14 mouse cellular contexts compared by ENCODE assay signal in the genomic region with DNA sequence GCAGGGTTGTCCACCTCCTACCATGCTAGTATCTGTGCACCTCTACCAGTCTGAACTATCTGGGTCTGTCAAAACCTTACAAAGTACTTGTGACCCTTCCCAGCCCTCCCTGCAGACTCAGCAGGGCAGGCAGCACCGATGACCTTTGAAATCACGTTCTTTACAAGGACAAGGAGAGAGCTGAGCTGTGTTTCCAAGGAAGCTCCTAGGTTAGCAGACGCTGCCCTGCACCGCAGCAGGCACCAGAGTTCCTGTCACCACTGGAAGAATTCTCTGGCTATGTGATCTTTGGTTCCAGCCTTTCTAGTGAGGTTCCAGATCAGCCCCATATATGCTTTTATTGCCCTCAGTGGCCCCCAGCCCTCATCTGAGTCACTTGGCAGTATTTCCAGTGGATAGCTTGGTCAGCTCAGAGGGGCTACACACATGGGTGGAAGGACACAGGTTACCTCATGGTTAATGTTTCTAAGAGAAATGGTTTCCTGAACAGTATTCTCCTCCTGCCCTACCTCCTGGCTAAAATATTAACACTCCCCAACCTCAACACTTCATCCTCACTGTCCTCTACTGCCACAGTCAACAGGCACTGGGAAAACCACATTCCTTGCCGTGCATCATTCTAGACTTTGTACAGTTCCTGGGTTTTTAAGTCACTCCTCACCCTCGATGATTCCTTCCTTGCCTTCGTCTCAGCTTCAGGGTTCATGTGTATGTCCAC.
DNase-seq lines count a peak whose midpoint lies in the region; ATAC-seq lines count a peak whose summit lies in the region.
"Had no signal": no experiment of that assay in that cellular context is flagged by ENCODE, and none has a peak within 500 bp of the region (broad histone marks: within the 10 kb centered on the region; RNA-seq: fewer than 3 reads in every experiment).

No protein-coding gene starts in this region.

- no peak overlapping the region for H3K4me3 ChIP-seq in embryonic facial prominence, embryonic 13.5 days
- H3K4me3 ChIP-seq in stomach, embryonic 16.5 days (replicated peaks; ENCODE audit: low read length), result no peak overlapping the region
- H3K4me3 ChIP-seq in liver, embryonic 12.5 days, result no peak overlapping the region
- H3K4me3 ChIP-seq: heart, embryonic 15.5 days had no signal

- H3K9ac ChIP-seq in embryonic facial prominence, embryonic 13.5 days, result no peak overlapping the region
- no peak overlapping the region for H3K9ac ChIP-seq in stomach, embryonic 16.5 days (ENCODE audit: low read length)
- H3K9ac ChIP-seq in liver, embryonic 12.5 days, result no peak overlapping the region
- H3K9ac ChIP-seq: heart, embryonic 15.5 days; liver, postnatal 0 days had no signal

- H3K27ac ChIP-seq in embryonic facial prominence, embryonic 13.5 days, result no peak overlapping the region
- 0 out of 2 replicates have a peak overlapping the region, but pooled peaks have one; percentile 24 for H3K27ac ChIP-seq in stomach, embryonic 16.5 days (ENCODE audit: low read length)
- H3K27ac ChIP-seq in liver, embryonic 12.5 days, result no peak overlapping the region
- H3K27ac ChIP-seq: heart, embryonic 15.5 days had no signal

- H3K4me2 ChIP-seq in embryonic facial prominence, embryonic 13.5 days, result peak overlapping the region; percentile 14; the same call in 1 of the 2 replicates
- H3K4me2 ChIP-seq in stomach, embryonic 16.5 days (ENCODE audit: low read depth, low read length), result no peak overlapping the region
- H3K4me2 ChIP-seq in liver, embryonic 12.5 days, result no peak overlapping the region
- H3K4me2 ChIP-seq: heart, embryonic 15.5 days had no signal

- H3K36me3 ChIP-seq in embryonic facial prominence, embryonic 13.5 days, result no peaks in the 10 kb centered on the region
- no peaks in the 10 kb centered on the region for H3K36me3 ChIP-seq in stomach, embryonic 16.5 days (ENCODE audit: control insufficient read depth, insufficient read depth, low read length)
- no peaks in the 10 kb centered on the region for H3K36me3 ChIP-seq in liver, embryonic 12.5 days
- H3K36me3 ChIP-seq: heart, embryonic 15.5 days had no signal

- H3K4me1 ChIP-seq in embryonic facial prominence, embryonic 13.5 days, result peaks cover 25% of the 10 kb centered on the region
- peaks cover 4% of the 10 kb centered on the region; the same call in 1 of the 2 replicates for H3K4me1 ChIP-seq in stomach, embryonic 16.5 days (ENCODE audit: control insufficient read depth, insufficient read depth, low read length)
- H3K4me1 ChIP-seq in liver, embryonic 12.5 days, result no peaks in the 10 kb centered on the region
- H3K4me1 ChIP-seq: heart, embryonic 15.5 days had no signal

- peak; percentile 45 for DNase-seq in kidney, adult 9 months
- peak; percentile 27 to 29 for DNase-seq in kidney, postnatal 36 days
- no peak for DNase-seq in right cerebral cortex, adult 18-20 months
- DNase-seq in right cerebral cortex, postnatal 4 days, result no peak
- DNase-seq: cerebellum, adult 9-10 months; liver, postnatal 0 days; lung, postnatal 14 days; thymus, adult 18-20 months had no signal

- H3K9me3 ChIP-seq in embryonic facial prominence, embryonic 13.5 days, result no peaks in the 10 kb centered on the region
- H3K9me3 ChIP-seq in stomach, embryonic 16.5 days (replicated peaks; ENCODE audit: control insufficient read depth, low read length), result no peaks in the 10 kb centered on the region
- no peaks in the 10 kb centered on the region for H3K9me3 ChIP-seq in liver, embryonic 12.5 days (replicated peaks)
- H3K9me3 ChIP-seq: heart, embryonic 15.5 days had no signal

- H3K27me3 ChIP-seq in embryonic facial prominence, embryonic 13.5 days, result no peaks in the 10 kb centered on the region
- no peaks in the 10 kb centered on the region for H3K27me3 ChIP-seq in stomach, embryonic 16.5 days (ENCODE audit: control insufficient read depth, insufficient read depth, low read length)
- no peaks in the 10 kb centered on the region for H3K27me3 ChIP-seq in liver, embryonic 12.5 days (replicated peaks)
- H3K27me3 ChIP-seq: heart, embryonic 15.5 days had no signal

- no peak for ATAC-seq in embryonic facial prominence, embryonic 13.5 days (ENCODE audit: insufficient number of reproducible peaks, insufficient read depth, low FRiP score, low TSS enrichment, low read depth)
- peak; percentile 35; the same call in 1 of the 2 replicates for ATAC-seq in stomach, embryonic 16.5 days (ENCODE audit: insufficient read depth, low FRiP score)
- ATAC-seq in liver, embryonic 12.5 days, result no peak
- ATAC-seq: forebrain, embryonic 14.5 days; liver, postnatal 0 days; midbrain, embryonic 16.5 days had no signal

- 77% methylated on average over 7 of the region's 7 CpGs for WGBS in embryonic facial prominence, embryonic 13.5 days
- WGBS in stomach, embryonic 16.5 days, result 76% methylated on average over 7 of the region's 7 CpGs
- 69% methylated on average over 7 of the region's 7 CpGs for WGBS in liver, embryonic 12.5 days (ENCODE audit: insufficient replicate concordance)

Comparison
In these comparisons a context has a peak if more than half of its experiments do, and no peak if none do; other contexts are left out.
1. DNase-seq: peak in kidney, adult 9 months (single experiment) and kidney, postnatal 36 days (2 of 2); none in right cerebral cortex, adult 18-20 months (single experiment) and right cerebral cortex, postnatal 4 days (single experiment).